Mouse (Mus musculus): Measurements from ENCODE around the gene Rbm48. TPM values are rescaled to one million over a fixed set of nuclear protein-coding genes. Genes with fewer than 3 reads are reported as not detected.

The Rbm48 gene
- polyA plus RNA-seq, 1 experiment = 10.9 TPM

DNA sequence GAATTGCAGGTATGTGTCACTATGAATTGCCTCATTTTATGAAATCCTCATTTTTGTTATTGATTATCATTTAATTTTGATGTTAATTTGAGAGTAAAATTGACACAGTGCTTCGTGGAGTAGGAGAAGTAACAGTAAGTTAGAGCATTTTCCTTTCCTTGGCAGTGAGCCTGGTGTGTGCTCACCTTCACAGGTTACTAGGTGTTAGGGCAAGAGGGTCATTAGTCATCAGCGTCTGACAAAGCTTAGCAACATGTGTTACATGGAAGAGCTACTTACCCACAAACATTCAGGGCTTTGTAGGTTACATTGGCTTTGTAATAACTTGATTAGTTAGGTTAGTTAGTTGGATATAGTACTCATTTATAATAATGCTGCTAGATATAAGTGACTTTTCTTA is 42.2 kb downstream of the Rbm48 start:
- H3K4me1 ChIP-seq (ENCODE audit: control insufficient read depth, insufficient read depth, low read length) = no peaks in the 10 kb centered on the region
- TF ChIP-seq POLR2A (IDR thresholded peaks at IDR 0.05; ENCODE audit: control insufficient read depth, low read depth, low read length) = no peak
- no peak for TF ChIP-seq CTCF (IDR thresholded peaks at IDR 0.05; ENCODE audit: control insufficient read depth, insufficient read depth, insufficient replicate concordance, low read depth, low read length)
- H3K27ac ChIP-seq (ENCODE audit: control insufficient read depth, insufficient read depth, low read depth, low read length) = no peak overlapping the region
- H3K4me3 ChIP-seq (ENCODE audit: control insufficient read depth, low read depth, low read length) = no peak overlapping the region
- H3K27me3 ChIP-seq (ENCODE audit: control insufficient read depth, insufficient read depth, low read length) = no peaks in the 10 kb centered on the region
- peaks cover 3% of the 10 kb centered on the region; the same call in 1 of the 2 replicates for H3K36me3 ChIP-seq (ENCODE audit: control insufficient read depth, insufficient read depth, low read length)

DNA sequence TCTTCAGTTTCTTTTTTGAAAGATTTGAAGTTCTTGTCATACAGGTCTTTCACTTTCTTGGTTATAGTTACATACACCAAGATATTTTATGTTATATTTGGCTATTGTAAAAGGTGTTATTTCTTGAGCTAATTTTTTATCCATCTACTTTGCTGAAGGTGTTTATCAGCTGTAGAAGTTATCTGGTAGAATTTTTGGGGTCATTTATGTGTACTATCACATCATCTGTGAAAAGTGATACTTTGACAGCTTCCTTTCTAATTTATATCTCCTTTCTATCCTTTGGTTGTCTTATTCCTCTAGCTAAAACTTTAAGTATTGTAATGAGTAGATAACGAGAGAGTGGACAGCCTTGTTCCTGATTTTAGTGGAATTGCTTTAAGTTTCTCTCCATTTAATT is 44.9 kb downstream of the Rbm48 start:
- Histone ChIP-seq H3K4me3 (ENCODE audit: control insufficient read depth, low read depth, low read length) (no peak overlapping the region), H3K27me3 (ENCODE audit: control insufficient read depth, insufficient read depth, low read length) (no peaks in the 10 kb centered on the region), H3K27ac (ENCODE audit: control insufficient read depth, insufficient read depth, low read depth, low read length) (no peak overlapping the region), H3K36me3 (ENCODE audit: control insufficient read depth, insufficient read depth, low read length) (peaks cover 2% of the 10 kb centered on the region; the same call in 1 of the 2 replicates), H3K4me1 (ENCODE audit: control insufficient read depth, insufficient read depth, low read length) (no peaks in the 10 kb centered on the region)
- TF ChIP-seq POLR2A (IDR thresholded peaks at IDR 0.05; ENCODE audit: control insufficient read depth, low read depth, low read length) = no peak
- no peak for TF ChIP-seq CTCF (IDR thresholded peaks at IDR 0.05; ENCODE audit: control insufficient read depth, insufficient read depth, insufficient replicate concordance, low read depth, low read length)

DNA sequence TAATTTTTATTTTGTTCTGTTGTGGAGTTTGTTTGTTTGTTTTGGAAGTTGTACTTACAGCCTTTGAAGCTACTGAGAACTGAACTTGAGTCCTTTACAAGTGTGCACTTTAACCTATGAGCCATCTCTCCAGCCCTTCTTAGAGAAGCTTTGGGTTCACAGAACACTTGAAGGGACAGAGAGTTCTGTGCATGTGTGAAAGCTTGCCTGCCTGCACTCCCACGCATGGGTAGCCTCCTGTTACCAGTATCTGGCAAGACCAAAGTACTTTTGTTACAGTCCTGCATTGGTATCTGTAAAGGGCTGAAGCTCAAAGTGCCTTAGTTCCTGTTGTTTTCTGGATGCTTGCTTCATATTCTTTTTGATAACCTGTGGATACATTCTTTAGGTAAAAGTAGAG is 50.2 kb downstream of the Rbm48 start:
- Histone ChIP-seq H3K27me3 (ENCODE audit: control insufficient read depth, insufficient read depth, low read length) (no peaks in the 10 kb centered on the region), H3K4me3 (ENCODE audit: control insufficient read depth, low read depth, low read length) (no peak overlapping the region), H3K27ac (ENCODE audit: control insufficient read depth, insufficient read depth, low read depth, low read length) (no peak overlapping the region), H3K4me1 (ENCODE audit: control insufficient read depth, insufficient read depth, low read length) (0 out of 2 replicates have a peak, but pooled peaks cover 2% of the 10 kb centered on the region), H3K36me3 (ENCODE audit: control insufficient read depth, insufficient read depth, low read length) (no peaks in the 10 kb centered on the region)
- TF ChIP-seq POLR2A (IDR thresholded peaks at IDR 0.05; ENCODE audit: control insufficient read depth, low read depth, low read length) = no peak
- TF ChIP-seq CTCF (IDR thresholded peaks at IDR 0.05; ENCODE audit: control insufficient read depth, insufficient read depth, insufficient replicate concordance, low read depth, low read length) = no peak

DNA sequence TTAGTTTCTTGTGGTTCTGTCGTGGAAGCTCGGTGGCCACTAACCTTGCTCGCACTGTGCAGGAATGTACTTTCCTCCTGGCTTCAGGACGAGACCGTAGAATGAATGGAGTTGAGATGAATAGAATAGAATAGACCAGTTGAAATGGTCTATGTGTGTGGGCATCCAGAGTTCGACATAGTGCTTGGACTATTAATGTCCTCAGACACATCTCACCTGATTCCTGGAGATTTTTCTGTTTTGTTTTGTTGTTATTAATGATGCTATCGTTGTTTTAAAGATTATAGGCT is 52.0 kb downstream of the Rbm48 start:
- TF ChIP-seq CTCF (IDR thresholded peaks at IDR 0.05; ENCODE audit: control insufficient read depth, insufficient read depth, insufficient replicate concordance, low read depth, low read length) (no peak), POLR2A (IDR thresholded peaks at IDR 0.05; ENCODE audit: control insufficient read depth, low read depth, low read length) (no peak)
- Histone ChIP-seq H3K4me3 (ENCODE audit: control insufficient read depth, low read depth, low read length) (peak overlapping the region; percentile 96), H3K27me3 (ENCODE audit: control insufficient read depth, insufficient read depth, low read length) (no peaks in the 10 kb centered on the region), H3K27ac (ENCODE audit: control insufficient read depth, insufficient read depth, low read depth, low read length) (peak overlapping the region; percentile 92; the same call in 1 of the 2 replicates), H3K36me3 (ENCODE audit: control insufficient read depth, insufficient read depth, low read length) (no peaks in the 10 kb centered on the region), H3K4me1 (ENCODE audit: control insufficient read depth, insufficient read depth, low read length) (0 out of 2 replicates have a peak, but pooled peaks cover 2% of the 10 kb centered on the region)

DNA sequence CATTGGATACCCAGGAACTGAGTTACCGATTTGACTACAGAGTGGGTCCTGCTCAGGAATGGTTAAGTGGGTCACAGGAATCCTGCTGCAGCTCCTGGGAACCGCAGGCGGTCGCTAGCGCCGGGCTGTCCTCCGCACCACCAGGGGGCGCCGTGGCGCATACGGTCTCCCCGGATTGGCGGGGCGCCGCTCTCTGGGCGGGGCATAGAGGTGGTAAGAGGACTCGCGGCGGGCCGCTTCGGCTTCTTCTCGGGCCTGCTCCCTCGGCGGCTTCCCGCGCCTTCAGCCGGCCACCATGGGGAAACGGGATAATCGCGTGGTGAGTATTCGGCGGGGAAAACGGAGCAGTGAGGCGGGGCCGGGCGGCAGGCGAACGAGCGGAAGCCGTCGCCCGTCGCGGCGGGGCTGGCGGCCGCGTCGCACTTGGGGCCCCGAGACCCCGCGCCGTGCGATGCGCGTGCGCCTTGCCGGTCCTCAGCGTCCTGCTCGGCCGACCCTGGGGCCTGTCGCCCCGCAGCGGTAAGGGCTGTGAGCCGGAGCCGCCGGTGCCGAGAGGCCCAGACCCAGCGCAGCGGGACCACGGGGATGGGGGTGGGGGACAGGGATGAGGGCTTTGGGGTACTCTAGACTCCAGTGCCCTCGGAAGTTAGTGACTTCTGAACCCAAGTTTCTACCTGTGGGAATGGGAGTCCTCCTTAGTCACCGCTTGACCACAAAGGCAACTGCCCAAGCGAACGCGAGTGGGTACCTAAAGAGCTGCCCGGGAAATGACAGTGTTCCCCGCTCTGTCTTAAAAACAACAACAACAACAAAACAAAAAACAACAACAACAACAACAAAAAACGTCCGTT is 52.5 kb downstream of the Rbm48 start, which contains the start of gene Fam133b:
Fam133b (plus strand) TSS at position 205 of the 851 bp plus-strand sequence.
- Histone ChIP-seq H3K27ac (ENCODE audit: control insufficient read depth, insufficient read depth, low read depth, low read length) (peak within 1 kb of the TSS; percentile 92), H3K27me3 (ENCODE audit: control insufficient read depth, insufficient read depth, low read length) (no peaks in the 10 kb centered on the region), H3K4me1 (ENCODE audit: control insufficient read depth, insufficient read depth, low read length) (0 out of 2 replicates have a peak, but pooled peaks cover 2% of the 10 kb centered on the region), H3K4me3 (ENCODE audit: control insufficient read depth, low read depth, low read length) (peak within 1 kb of the TSS; percentile 96), H3K36me3 (ENCODE audit: control insufficient read depth, insufficient read depth, low read length) (no peaks in the 10 kb centered on the region)
- peak; percentile 87; the same call in 1 of the 2 replicates for TF ChIP-seq POLR2A (IDR thresholded peaks at IDR 0.05; ENCODE audit: control insufficient read depth, low read depth, low read length)
- TF ChIP-seq CTCF (IDR thresholded peaks at IDR 0.05; ENCODE audit: control insufficient read depth, insufficient read depth, insufficient replicate concordance, low read depth, low read length) = peak; percentile 95

DNA sequence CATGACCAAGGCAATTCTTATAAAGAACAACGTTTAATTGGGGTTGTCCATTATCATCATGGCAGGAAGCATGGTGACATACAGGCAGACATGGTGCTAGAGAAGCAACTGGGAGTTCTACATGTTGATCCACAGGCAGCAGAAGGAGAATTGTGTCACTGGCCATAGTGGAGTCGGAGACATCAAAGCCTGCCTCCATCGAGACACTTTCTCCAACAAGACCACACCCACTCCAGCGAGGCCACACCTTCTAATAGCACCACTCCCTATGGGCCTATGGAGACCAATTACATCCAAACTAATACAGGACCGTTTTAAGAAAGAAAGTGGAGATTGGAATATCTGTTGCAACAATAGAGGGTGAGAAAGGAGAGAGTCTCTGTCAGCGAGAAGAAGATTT is 54.5 kb downstream of the Rbm48 start:
- Histone ChIP-seq H3K27ac (ENCODE audit: control insufficient read depth, insufficient read depth, low read depth, low read length) (no peak overlapping the region), H3K36me3 (ENCODE audit: control insufficient read depth, insufficient read depth, low read length) (no peaks in the 10 kb centered on the region)

More for the DNA sequence above, 54.5 kb downstream of the Rbm48 start:
- Histone ChIP-seq H3K4me3 (ENCODE audit: control insufficient read depth, low read depth, low read length) (no peak overlapping the region), H3K4me1 (ENCODE audit: control insufficient read depth, insufficient read depth, low read length) (0 out of 2 replicates have a peak, but pooled peaks cover 2% of the 10 kb centered on the region), H3K27me3 (ENCODE audit: control insufficient read depth, insufficient read depth, low read length) (no peaks in the 10 kb centered on the region)
- TF ChIP-seq CTCF (IDR thresholded peaks at IDR 0.05; ENCODE audit: control insufficient read depth, insufficient read depth, insufficient replicate concordance, low read depth, low read length) = no peak
- TF ChIP-seq POLR2A (IDR thresholded peaks at IDR 0.05; ENCODE audit: control insufficient read depth, low read depth, low read length) = no peak
